Mouse (Mus musculus) gastrocnemius, adult 8-10 months (tissue): ENCODE data around the gene Fgfr3. TPM values are rescaled to one million over a fixed set of nuclear protein-coding genes. Genes with fewer than 3 reads are reported as not detected.

Experiments used
- DNase-seq, 2 experiments: peaks; one replicate each; pipeline ENCODE4 v3.0.0; 2022; ENCODE audit warnings: low spot score in 2 of 2
- total RNA-seq, 4 experiments: library from RNA; stranded (reverse); gene quantifications; 2 replicates each; pipeline ENCODE4 v1.2.4; 2022

Fgfr3 gene
- total RNA-seq, 4 experiments from 2014 or later, result 1.6 to 4.7 (median 1.9) TPM

DNA sequence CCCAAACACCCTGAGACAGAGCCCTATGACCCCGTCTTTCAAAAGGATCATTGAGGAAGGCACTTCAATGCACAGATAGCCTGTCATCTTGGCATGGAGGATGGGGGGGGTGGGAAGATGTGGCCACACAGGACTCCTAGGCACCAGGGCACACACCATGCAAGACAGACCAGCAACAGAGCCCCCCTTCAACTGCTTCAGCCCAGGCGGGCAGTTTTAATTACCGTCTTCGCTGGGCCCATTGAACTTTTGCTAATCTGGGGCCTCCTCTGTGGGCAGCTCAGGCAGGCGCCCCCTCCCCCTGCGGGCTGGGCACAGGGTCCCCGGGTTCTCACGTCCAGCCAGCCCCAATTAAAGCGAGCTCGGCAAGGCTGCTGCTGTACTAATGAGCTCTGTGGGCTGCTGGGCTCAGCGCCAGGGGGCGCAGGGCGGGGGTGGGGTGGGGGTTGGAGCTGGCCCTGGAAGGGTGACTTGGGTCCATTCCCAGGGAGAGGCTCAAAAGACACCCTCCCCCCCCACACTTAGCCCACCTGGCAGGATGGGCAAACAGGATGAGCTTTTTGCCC, 23.4 kb upstream of the Fgfr3 start:
- DNase-seq, result no peak

DNA sequence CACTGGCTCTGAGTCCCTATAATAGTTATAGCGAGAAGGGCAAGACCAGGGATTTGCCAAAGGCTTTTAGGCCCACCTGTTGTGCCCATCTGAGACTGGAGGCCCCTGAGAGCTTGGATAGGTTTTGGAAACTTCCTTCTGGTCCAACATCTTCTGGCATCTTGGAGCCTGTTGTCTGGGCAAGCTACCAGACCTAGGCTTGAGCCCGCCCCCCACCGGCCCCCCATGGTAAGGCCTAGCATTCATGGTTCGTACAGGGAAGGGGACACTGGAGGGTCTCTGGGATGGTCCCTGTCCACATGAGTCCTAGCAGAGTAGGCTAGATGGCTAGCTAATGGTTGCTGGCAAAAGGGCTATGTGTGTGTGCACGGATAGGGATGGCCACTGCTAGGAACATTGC, 22.8 kb upstream of the Fgfr3 start:
- DNase-seq, result no peak

- no peak for DNase-seq
These were observed 21.5 kb upstream of the Fgfr3 start for GRCm38 (mm10) chr5:33700010-33700409.

- no peak for DNase-seq
These were observed 19.6 kb upstream of the Fgfr3 start for GRCm38 (mm10) chr5:33701832-33702231.

GRCm38 (mm10) chr5:33703999-33704398, 17.5 kb upstream of the Fgfr3 start:
- no peak for DNase-seq

DNA sequence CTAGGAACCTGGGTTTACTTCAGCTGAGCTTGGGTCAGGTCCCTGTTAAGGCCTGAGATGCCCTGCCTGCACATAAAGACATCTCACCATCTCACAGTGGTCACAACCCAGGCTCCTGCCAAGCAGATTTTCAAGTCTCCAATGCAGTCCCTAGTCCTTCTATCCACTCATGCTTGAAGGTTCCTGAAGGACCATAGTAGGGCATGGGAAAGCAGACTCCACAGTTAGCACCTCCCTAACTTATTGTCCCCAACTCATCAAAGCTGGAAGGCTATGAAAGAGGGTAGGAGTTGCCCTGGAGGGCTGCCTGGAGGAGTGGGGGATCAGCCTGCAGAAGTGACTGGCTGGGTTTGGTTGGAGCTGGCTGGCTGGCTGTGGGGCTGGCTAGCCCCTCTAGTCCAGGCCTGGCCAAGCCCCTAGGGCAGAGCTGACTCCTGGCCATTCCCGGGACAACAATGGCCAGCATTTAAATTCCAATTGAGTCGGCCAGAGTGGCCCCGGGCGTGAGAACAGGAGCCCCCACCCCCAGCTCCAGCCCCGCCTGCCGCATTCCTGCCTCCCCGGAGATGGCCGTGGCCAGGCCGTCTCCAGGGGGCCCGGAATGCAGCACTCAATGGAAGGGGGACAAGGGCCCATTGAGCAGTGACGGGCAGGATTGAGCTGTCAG, 16.4 kb upstream of the Fgfr3 start:
- no peak for DNase-seq

- no peak for DNase-seq
These were observed 15.7 kb upstream of the Fgfr3 start for GRCm38 (mm10) chr5:33705612-33706349.

- DNase-seq, result no peak
These were observed 15.2 kb upstream of the Fgfr3 start for GRCm38 (mm10) chr5:33706350-33706629.

DNA sequence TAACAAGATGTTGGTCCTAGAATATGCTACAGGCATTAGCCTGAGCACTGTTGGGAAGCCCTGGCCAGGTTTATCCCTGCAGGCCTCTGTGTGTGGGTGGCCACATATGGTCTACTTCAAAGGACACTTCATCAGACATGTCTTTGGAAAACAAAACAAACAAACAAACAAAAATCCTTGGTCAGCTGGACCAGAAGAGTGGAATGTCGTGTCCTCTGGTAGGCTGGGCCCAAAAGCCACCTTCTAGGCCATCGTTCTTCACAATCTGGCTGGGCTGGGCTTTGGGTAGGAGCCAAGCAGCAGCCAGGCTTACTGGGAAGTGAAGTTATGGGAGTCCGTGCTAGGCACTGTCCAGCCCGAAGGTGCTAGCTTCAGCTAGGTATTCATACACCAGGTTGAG, 14.3 kb upstream of the Fgfr3 start:
- DNase-seq, result no peak

DNA sequence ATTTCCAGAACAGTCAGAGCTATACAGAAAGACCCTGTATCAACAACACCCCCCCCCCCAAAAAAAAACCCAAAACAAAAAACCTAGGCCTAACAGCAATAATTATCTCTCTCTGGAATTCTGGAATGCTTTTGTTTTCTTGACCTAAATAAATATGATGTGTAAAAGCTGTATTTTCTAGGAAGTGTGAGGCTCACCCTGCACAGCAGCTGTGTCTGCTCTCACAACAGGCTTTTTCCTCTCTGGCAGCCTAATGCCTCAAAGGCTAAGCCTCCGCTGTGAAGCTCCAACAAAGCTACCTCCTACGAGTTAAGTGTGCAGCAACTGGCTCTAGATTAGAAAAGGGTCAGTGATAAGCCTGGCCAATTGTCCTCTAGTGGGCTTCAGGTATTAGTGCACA, 12.4 kb upstream of the Fgfr3 start:
- no peak for DNase-seq

DNA sequence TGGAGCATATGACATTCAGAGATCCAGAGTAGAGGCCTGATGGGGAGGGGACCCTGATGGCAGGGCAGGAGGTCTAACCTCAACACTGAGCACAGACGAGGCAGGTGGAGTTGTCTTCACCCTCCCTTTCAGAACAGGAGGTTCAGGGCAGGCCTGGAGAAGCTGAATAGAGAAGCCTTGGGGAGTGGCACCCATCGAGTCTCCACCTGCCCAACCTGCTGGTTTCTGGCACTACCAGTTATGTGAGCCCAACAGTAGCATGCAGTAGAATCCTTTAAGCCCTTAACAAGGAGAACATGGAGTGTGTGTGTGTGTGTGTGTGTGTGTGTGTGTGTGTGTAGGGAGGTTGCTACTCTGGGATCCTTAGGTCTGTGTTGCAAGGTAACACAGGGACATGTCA, 8.9 kb upstream of the Fgfr3 start:
- DNase-seq, result no peak

- DNase-seq, result no peak
These were observed 6.3 kb upstream of the Fgfr3 start for GRCm38 (mm10) chr5:33715182-33715581.

DNA sequence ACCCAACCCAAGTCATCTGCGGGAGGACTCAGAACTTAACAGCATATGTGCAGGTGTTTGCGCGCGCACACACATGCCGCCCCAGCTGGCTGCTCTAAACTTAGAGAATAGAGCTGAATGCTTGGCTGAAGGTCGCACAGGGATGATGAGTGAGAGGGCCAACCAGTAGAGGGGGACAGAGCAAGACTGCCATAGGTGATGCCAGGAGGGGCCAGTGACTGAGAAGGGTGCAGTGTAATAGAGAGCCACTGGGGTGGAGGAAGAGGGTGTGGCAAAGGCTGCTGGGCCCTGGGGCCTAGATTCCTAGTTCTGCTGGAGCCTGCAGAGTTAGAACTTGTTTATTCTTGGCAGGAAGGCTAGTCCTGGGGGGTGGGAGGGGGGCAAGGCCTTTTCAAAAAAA, 5.0 kb upstream of the Fgfr3 start:
- DNase-seq, result no peak

DNA sequence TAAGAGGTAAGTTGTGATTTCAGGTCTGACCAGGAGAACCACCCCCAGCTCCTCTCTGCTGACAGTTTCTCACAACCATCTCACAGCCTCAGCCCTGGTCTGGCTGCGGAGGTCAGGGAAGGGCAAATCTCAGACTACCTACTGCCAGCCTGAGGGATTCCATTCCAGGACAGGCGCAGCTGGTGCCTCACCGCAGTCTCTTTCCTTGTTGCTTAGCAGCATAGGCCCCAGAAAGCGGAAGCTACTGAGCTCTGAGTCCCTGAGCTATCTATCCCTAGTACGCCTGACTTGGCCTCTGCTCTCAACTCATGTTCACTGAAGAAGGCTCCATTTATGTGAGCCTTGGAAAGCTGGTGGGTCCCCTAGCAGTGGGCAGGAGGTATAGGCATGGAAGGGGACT, 3.0 kb upstream of the Fgfr3 start:
- no peak for DNase-seq

DNA sequence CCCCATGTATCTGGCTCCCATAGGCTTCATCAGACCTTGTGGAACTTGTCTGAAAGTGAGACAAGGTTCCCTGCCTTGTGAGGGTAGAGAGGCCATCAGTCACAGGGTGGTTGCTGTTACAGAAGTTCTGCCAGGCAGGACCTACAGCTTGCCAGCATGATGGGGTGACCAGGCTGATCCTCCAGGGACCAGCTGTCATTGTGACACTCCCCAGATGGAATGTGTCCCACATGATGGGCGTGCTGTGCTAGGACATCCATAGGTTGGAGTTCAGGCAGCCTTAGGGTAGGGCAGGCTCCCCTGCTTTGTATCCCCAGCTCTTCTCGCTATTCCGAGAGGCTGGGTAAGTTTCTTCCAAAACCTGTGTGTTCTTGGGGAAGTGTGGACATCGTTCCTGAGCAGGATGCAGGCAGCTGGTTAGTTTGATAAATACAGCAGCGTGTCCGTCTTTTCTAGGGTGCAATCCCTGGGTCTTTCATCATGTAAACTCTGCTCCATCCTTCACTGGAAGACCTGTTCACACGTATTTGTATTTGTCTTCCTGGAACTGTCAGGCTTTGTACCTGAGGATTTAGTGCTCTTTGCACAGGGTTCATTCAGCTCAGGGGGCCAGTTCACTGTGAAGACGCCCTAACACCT, 503 bp upstream of the Fgfr3 start:
- DNase-seq, result no peak

DNA sequence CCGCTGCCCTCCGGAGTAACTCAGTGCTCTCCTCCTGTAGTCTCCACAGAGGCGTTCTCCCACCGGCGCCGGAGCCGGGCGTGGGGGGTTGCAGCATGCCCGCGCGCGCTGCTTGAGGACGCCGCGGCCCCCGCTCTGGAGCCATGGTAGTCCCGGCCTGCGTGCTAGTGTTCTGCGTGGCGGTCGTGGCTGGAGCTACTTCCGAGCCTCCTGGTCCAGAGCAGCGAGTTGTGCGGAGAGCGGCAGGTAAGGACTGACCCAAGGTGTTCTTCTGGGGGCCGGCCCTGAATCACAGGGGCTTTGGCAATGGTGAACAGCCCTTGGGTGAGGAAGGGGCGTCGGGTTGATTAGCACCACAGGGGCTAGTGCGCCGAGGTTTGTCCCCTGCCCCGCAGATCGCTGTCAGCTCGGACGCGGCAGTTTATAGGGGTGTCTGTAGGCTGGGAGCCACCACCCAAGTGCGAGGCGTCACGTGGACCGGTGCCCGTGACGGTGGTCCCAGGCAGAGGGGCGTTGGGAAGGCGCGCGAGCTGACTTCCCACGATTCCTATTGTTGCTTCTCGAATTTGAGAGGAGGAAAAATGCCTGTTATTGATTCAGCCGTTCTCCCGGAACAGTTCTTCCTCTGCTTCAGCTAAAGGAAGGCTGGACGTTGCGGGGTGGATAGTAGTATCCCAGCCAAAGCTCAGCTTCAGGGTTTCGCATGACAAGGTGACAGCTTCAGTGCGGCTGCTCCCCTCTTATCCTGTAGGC, 968 bp downstream of the Fgfr3 start:
- no peak for DNase-seq

- DNase-seq, result no peak
These were observed 1.7 kb downstream of the Fgfr3 start for GRCm38 (mm10) chr5:33723019-33723640.

DNA sequence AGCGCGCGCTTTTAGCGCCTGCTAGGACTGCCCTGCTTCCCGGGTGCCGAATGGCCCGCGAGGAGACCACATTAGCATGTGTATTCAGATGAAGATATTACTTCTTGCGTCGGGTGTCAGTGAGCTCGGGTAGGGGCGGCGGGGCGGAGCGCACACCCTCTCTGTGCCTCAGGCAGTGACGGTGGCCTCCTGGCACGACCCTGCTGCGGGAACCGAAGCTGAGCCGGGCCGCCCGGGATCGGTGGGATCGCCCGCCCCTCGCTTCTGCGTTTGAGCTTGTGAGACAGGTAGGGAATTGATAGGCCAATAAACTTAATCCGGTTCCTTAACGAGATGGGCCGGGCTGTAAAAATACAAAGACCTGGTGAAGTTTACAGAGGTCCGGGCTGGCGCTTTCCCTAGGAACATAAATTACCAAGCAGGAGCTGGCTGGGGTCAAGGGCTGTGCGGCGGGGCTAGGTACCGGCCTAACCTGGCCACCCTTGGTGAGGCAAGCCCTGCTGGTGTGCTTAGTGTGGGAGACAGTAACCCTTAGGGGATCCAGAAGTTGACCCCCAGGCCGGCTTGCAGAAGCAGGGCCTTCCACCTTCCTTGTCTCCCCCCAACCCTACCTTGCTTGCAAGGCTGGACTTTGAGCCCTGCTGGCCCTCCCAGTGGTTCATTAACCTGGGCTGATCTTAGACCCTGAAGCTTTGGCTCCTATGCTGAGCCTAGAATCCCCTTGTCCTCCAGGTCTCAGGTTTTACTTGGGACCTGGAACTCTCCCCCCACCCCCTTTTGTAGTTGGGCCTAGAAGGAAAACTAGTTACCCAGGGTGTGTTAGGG, 2.4 kb downstream of the Fgfr3 start:
- DNase-seq, result no peak

DNA sequence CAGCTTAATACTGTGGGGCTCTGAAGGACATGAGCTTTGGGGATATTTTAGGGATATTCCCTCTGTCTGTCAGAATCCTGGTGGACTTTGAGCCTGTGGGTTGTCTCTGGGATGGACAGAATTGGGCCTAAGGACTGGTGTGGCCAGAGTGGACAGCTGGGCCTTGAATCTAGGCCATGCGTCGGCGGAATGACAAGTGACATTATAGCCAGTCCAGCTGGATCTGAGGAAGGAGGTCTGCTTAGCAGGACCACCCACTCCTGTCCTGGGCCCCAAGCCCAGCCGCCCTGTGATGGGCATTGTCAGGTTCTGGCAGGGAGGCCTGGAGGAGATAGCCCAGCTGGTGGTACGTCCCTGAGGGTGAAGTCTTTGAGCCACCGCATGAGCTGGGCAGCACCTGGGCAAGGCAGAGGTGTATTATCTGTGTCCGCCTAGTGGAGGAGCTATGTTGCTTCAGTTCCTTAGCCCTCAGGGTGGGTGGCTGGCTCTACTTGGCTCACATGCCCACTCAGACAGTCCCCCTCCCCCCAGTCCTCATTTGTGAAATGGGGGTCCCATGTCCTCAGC, 4.7 kb downstream of the Fgfr3 start:
- DNase-seq, result no peak

DNA sequence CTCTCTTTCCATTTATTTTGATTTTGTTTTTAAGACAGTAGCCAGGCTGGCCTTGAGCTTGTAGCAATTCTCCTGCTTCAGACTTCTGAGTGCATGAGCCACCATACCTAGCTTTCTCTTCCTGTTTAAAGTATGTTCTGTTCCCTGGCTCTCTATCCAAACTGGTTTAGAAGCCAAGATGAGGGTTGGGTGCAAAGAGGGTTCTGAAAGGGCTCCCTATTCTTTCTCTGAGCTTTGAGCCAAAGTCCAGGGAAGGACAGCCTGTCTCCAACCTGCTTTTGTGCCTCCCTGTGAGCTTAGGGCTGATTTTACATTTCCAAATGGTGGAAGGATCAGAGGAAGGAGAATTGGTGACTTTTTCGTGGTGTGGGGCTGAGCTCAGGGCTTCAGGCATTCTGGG, 5.4 kb downstream of the Fgfr3 start:
- DNase-seq, result no peak
